Mouse (Mus musculus) naive thymus-derived CD4-positive, alpha-beta T cell, adult 5 months (primary cell): Measurements from ENCODE around the gene Klhl9. TPM values are rescaled to one million over a fixed set of nuclear protein-coding genes. Genes with fewer than 3 reads are reported as not detected.

ENCODE experiments used
- polyA plus RNA-seq: library from polyadenylated mRNA; unstranded; fragments of 100-300 nt; shearing (Covaris generic); gene quantifications from one replicate; pipeline ENCODE4 v1.2.1, GENCODE M21; 2017

Klhl9 gene
- polyA plus RNA-seq, result 27.2 TPM

GRCm38 (mm10) chr4:88721791-88722721 lies at the start of gene Klhl9, which contains the start of gene Gm26566:
Klhl9 (minus strand) TSS chr4:88722465.
Gm26566 (plus strand) TSS chr4:88721805.

GRCm38 (mm10) chr4:88759610-88760268 lies 37.5 kb upstream of the Klhl9 start, which contains the start of gene Gm13283:
Gm13283 (plus strand) TSS chr4:88760119.

GRCm38 (mm10) chr4:88754818-88755340 lies 32.6 kb upstream of the Klhl9 start, which contains the start of gene Gm13271:
Gm13271 (plus strand) TSS chr4:88754868.

GRCm38 (mm10) chr4:88691259-88691658 lies 31.0 kb downstream of the Klhl9 start, which contains the start of gene Ifnab:
Ifnab (minus strand) TSS chr4:88691359.

DNA sequence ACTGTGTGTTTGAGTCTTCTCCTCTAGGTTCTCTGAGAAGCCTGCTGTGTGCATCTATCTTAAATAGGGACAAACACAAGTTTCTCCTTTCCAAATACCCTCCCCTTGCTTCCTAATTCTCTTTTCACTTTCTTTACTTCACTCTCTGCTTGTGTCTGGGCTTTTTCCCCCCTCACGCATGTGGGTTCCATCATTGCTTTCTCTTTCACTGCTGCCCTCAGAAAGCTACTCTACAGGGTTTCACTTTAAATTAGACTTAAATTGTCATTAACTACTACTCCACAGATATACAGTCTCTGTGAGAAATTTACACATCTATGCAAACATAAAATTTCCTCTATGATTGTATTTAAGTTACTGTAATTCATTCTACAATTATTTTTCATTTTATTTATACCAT lies 38.5 kb downstream of the Klhl9 start, which contains the start of gene Ifna2:
Gene Ifna2 (minus strand): TSS at position 101 of the 400 bp plus-strand sequence.

DNA sequence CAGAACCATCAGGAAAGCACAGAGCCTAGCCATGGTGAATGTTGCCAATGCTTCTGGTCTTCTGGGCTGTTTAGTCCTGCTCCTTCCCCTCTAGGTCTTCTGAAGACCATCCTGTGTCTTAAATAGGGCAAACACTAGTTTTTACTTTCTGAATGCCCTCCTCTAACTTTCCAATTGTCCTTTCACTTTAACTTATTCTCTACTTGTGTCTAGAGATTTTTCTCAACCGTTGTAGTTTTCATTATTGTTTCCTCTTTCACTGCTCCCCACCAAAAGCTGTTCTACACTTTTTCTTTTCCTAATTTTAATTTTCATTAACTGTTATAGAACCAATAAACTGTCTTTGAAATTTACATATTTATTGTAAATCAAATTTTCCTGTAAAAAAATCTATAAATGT lies 45.4 kb downstream of the Klhl9 start, which contains the start of gene Ifna16:
Gene Ifna16 (minus strand): TSS at position 101 of the 400 bp plus-strand sequence.

Other genes starting within 250 kb of the Klhl9 start
- not detected for gene Ifnb1, start 199.7 kb downstream of the Klhl9 start, polyA plus RNA-seq
- not detected for gene Ifna15, start 164.2 kb downstream of the Klhl9 start, polyA plus RNA-seq
- gene Ifna14, start 150.7 kb downstream of the Klhl9 start, polyA plus RNA-seq, result not detected
- gene Ifna9, start 130.1 kb downstream of the Klhl9 start, polyA plus RNA-seq, result not detected
- not detected for gene Ifna12, start 119.1 kb downstream of the Klhl9 start, polyA plus RNA-seq
- not detected for gene C87499, start 88.1 kb downstream of the Klhl9 start, polyA plus RNA-seq
- not detected for gene Ifna13, start 78.0 kb downstream of the Klhl9 start, polyA plus RNA-seq
- gene Ifna16, start 45.5 kb downstream of the Klhl9 start, polyA plus RNA-seq, result not detected
- not detected for gene Ifna2, start 38.6 kb downstream of the Klhl9 start, polyA plus RNA-seq
- gene Ifnab, start 31.1 kb downstream of the Klhl9 start, polyA plus RNA-seq, result 0.45 TPM
- 1.4 TPM for gene Gm26566, start 660 bp downstream of the Klhl9 start, polyA plus RNA-seq
- not detected for gene Gm13271, start 32.4 kb upstream of the Klhl9 start, polyA plus RNA-seq
- 0.36 TPM for gene Gm13283, start 37.7 kb upstream of the Klhl9 start, polyA plus RNA-seq
- not detected for gene Gm13290, start 51.4 kb upstream of the Klhl9 start, polyA plus RNA-seq
- not detected for gene Gm13289, start 54.5 kb upstream of the Klhl9 start, polyA plus RNA-seq
- not detected for gene Gm13272, start 57.4 kb upstream of the Klhl9 start, polyA plus RNA-seq
- gene Ifnz, start 59.7 kb upstream of the Klhl9 start, polyA plus RNA-seq, result not detected
- not detected for gene Gm13276, start 63.2 kb upstream of the Klhl9 start, polyA plus RNA-seq
- not detected for gene Gm13277, start 66.2 kb upstream of the Klhl9 start, polyA plus RNA-seq
- not detected for gene Gm13278, start 69.1 kb upstream of the Klhl9 start, polyA plus RNA-seq
- not detected for gene Gm13275, start 72.0 kb upstream of the Klhl9 start, polyA plus RNA-seq
- not detected for gene Gm13279, start 74.9 kb upstream of the Klhl9 start, polyA plus RNA-seq
- not detected for gene Gm13285, start 77.2 kb upstream of the Klhl9 start, polyA plus RNA-seq
- not detected for gene Gm13287, start 80.8 kb upstream of the Klhl9 start, polyA plus RNA-seq
- 0.19 TPM for gene Gm13288, start 83.1 kb upstream of the Klhl9 start, polyA plus RNA-seq
- gene Ifna7, start 93.8 kb upstream of the Klhl9 start, polyA plus RNA-seq, result not detected
- gene Ifna11, start 97.5 kb upstream of the Klhl9 start, polyA plus RNA-seq, result not detected
- not detected for gene Ifna6, start 105.0 kb upstream of the Klhl9 start, polyA plus RNA-seq
- gene Ifna5, start 113.1 kb upstream of the Klhl9 start, polyA plus RNA-seq, result not detected
- gene Ifna4, start 119.4 kb upstream of the Klhl9 start, polyA plus RNA-seq, result not detected
- gene Ifna1, start 127.6 kb upstream of the Klhl9 start, polyA plus RNA-seq, result not detected
- gene Ifne, start 157.7 kb upstream of the Klhl9 start, polyA plus RNA-seq, result not detected